Mouse (Mus musculus): ENCODE data around the gene Olfr1361. TPM values are rescaled to one million over a fixed set of nuclear protein-coding genes. Genes with fewer than 3 reads are reported as not detected.
A peak's percentile ranks its signal among the peaks of the same experiment; 100 is the strongest.

The Olfr1361 gene
- not detected in 2 replicates for polyA plus RNA-seq (2014; fragmentation: Nextera tagmentation; extraction: Ambion mirVana)

GRCm38 (mm10) chr13:21663286-21663685 lies at the start of gene Olfr1361:
TSS of gene Olfr1361 (minus strand) at chr13:21663386.
- Histone ChIP-seq H3K4me3 (ENCODE audit: low read length) (no peak within 1 kb of the TSS), H3K4me1 (ENCODE audit: control insufficient read depth, insufficient read depth, low read length) (no peaks in the 10 kb centered on the region), H3K36me3 (ENCODE audit: control insufficient read depth, insufficient read depth, low read length) (no peaks in the 10 kb centered on the region), H3K9ac (ENCODE audit: low read depth, low read length) (no peak within 1 kb of the TSS), H3K27ac (ENCODE audit: low read depth, low read length) (no peak within 1 kb of the TSS), H3K9me3 (ENCODE audit: control insufficient read depth, low read length) (no peaks in the 10 kb centered on the region), H3K27me3 (ENCODE audit: control insufficient read depth, insufficient read depth, low read length) (no peaks in the 10 kb centered on the region), H3K4me2 (replicated peaks; ENCODE audit: low read depth, low read length) (no peak within 1 kb of the TSS)
- no peak for ATAC-seq (ENCODE audit: low FRiP score, low TSS enrichment)
- 47% methylated on average over 2 of the region's 2 CpGs for WGBS

GRCm38 (mm10) chr13:21711698-21712097 lies 48.5 kb upstream of the Olfr1361 start:
- Histone ChIP-seq H3K27me3 (ENCODE audit: control insufficient read depth, insufficient read depth, low read length) (no peaks in the 10 kb centered on the region), H3K9me3 (ENCODE audit: control insufficient read depth, low read length) (no peaks in the 10 kb centered on the region), H3K4me3 (ENCODE audit: low read length) (peak overlapping the region; percentile 66; the same call in 1 of the 2 replicates), H3K9ac (ENCODE audit: low read depth, low read length) (peak overlapping the region; percentile 44; the same call in 1 of the 2 replicates), H3K4me1 (ENCODE audit: control insufficient read depth, insufficient read depth, low read length) (no peaks in the 10 kb centered on the region), H3K27ac (ENCODE audit: low read depth, low read length) (no peak overlapping the region), H3K36me3 (ENCODE audit: control insufficient read depth, insufficient read depth, low read length) (no peaks in the 10 kb centered on the region), H3K4me2 (replicated peaks; ENCODE audit: low read depth, low read length) (peak overlapping the region; percentile 53)
- 29% methylated on average over 4 of the region's 4 CpGs for WGBS
- no peak for ATAC-seq (ENCODE audit: low FRiP score, low TSS enrichment)

DNA sequence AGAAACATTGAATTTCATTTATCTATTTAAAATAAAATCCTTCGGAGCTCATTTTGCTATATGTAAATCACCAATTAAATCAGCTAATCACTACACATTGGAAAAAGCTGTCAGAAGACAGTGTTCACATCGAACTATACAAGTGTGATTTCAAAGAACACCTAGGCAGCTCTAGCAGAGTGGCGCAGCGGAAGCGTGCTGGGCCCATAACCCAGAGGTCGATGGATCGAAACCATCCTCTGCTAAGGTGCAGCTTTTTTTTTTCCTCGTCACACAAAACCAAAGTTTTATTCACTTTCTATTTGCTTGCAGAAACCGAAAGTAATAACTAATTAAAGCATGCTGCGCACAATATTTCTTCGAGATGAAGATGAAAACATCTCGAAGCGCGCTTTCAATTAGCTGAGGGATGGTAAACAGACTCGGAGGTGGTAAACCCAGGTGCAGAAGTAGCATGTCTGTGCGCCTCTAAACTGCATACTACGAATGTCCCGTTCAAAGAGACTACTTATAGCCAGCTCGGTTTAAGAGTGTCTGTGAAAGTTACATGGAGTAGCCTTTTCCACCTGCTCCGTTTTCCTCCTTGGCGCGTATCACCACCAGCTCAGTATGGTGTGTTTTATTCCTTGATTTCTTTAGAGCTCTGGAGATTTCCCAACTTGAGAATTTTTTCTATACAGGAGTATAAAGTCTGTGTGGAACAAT lies 47.8 kb upstream of the Olfr1361 start:
- peak overlapping the region; percentile 44; the same call in 1 of the 2 replicates for H3K9ac ChIP-seq (ENCODE audit: low read depth, low read length)
- peak; percentile 71 for ATAC-seq (ENCODE audit: low FRiP score, low TSS enrichment)
- H3K27me3 ChIP-seq (ENCODE audit: control insufficient read depth, insufficient read depth, low read length), result no peaks in the 10 kb centered on the region
- H3K36me3 ChIP-seq (ENCODE audit: control insufficient read depth, insufficient read depth, low read length), result no peaks in the 10 kb centered on the region
- H3K4me1 ChIP-seq (ENCODE audit: control insufficient read depth, insufficient read depth, low read length), result no peaks in the 10 kb centered on the region
- peak overlapping the region; percentile 53 for H3K4me2 ChIP-seq (replicated peaks; ENCODE audit: low read depth, low read length)
- H3K27ac ChIP-seq (ENCODE audit: low read depth, low read length), result no peak overlapping the region
- 2% methylated on average over 22 of the region's 22 CpGs for WGBS
- H3K4me3 ChIP-seq (ENCODE audit: low read length), result peak overlapping the region; percentile 66
- H3K9me3 ChIP-seq (ENCODE audit: control insufficient read depth, low read length), result no peaks in the 10 kb centered on the region

- H3K4me2 ChIP-seq (replicated peaks; ENCODE audit: low read depth, low read length), result peak overlapping the region; percentile 53
- under 1% methylated on average over 32 of the region's 32 CpGs for WGBS
- peak; percentile 83 for ATAC-seq (ENCODE audit: low FRiP score, low TSS enrichment)
- H3K27ac ChIP-seq (ENCODE audit: low read depth, low read length), result peak overlapping the region; percentile 21; the same call in 1 of the 2 replicates
- H3K4me1 ChIP-seq (ENCODE audit: control insufficient read depth, insufficient read depth, low read length), result no peaks in the 10 kb centered on the region
- H3K27me3 ChIP-seq (ENCODE audit: control insufficient read depth, insufficient read depth, low read length), result no peaks in the 10 kb centered on the region
- H3K9me3 ChIP-seq (ENCODE audit: control insufficient read depth, low read length), result no peaks in the 10 kb centered on the region
- H3K9ac ChIP-seq (ENCODE audit: low read depth, low read length), result peak overlapping the region; percentile 50; the same call in 1 of the 2 replicates
- no peaks in the 10 kb centered on the region for H3K36me3 ChIP-seq (ENCODE audit: control insufficient read depth, insufficient read depth, low read length)
- H3K4me3 ChIP-seq (ENCODE audit: low read length), result peak overlapping the region; percentile 66
Measured at GRCm38 (mm10) chr13:21710031-21710711, 47.0 kb upstream of the Olfr1361 start.

DNA sequence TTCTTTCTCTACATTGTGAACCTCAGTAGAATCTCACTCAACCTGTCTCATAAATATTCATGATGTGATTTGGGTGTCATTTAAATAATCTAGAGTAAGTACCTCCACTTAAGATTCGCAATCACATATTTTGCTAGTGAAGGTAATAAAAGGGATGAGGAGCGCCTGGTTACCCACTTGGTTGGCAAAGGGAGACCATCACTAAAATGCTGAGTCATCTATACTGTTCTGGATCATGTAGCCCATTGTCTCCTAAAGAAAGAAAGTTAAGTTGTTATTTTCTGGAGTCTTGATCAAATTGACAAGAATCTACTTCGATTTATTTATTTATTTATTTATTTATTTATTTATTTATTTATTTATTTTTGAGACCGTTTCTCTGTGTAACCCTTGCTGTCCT lies 43.5 kb upstream of the Olfr1361 start:
- Histone ChIP-seq H3K36me3 (ENCODE audit: control insufficient read depth, insufficient read depth, low read length) (no peaks in the 10 kb centered on the region), H3K27ac (ENCODE audit: low read depth, low read length) (no peak overlapping the region), H3K4me3 (ENCODE audit: low read length) (no peak overlapping the region), H3K9ac (ENCODE audit: low read depth, low read length) (no peak overlapping the region), H3K4me1 (ENCODE audit: control insufficient read depth, insufficient read depth, low read length) (no peaks in the 10 kb centered on the region), H3K4me2 (replicated peaks; ENCODE audit: low read depth, low read length) (no peak overlapping the region), H3K9me3 (ENCODE audit: control insufficient read depth, low read length) (no peaks in the 10 kb centered on the region), H3K27me3 (ENCODE audit: control insufficient read depth, insufficient read depth, low read length) (no peaks in the 10 kb centered on the region)
- no peak for ATAC-seq (ENCODE audit: low FRiP score, low TSS enrichment)
- 80% methylated on average over 4 of the region's 4 CpGs for WGBS

GRCm38 (mm10) chr13:21697811-21698210 lies 34.6 kb upstream of the Olfr1361 start, which contains the start of gene Olfr1359:
TSS of gene Olfr1359 (plus strand) at chr13:21698111.
- ATAC-seq (ENCODE audit: low FRiP score, low TSS enrichment), result no peak
- Histone ChIP-seq H3K9me3 (ENCODE audit: control insufficient read depth, low read length) (no peaks in the 10 kb centered on the region), H3K27ac (ENCODE audit: low read depth, low read length) (no peak within 1 kb of the TSS), H3K9ac (ENCODE audit: low read depth, low read length) (no peak within 1 kb of the TSS), H3K4me1 (ENCODE audit: control insufficient read depth, insufficient read depth, low read length) (no peaks in the 10 kb centered on the region), H3K27me3 (ENCODE audit: control insufficient read depth, insufficient read depth, low read length) (no peaks in the 10 kb centered on the region), H3K4me2 (replicated peaks; ENCODE audit: low read depth, low read length) (no peak within 1 kb of the TSS), H3K36me3 (ENCODE audit: control insufficient read depth, insufficient read depth, low read length) (no peaks in the 10 kb centered on the region), H3K4me3 (ENCODE audit: low read length) (no peak within 1 kb of the TSS)

DNA sequence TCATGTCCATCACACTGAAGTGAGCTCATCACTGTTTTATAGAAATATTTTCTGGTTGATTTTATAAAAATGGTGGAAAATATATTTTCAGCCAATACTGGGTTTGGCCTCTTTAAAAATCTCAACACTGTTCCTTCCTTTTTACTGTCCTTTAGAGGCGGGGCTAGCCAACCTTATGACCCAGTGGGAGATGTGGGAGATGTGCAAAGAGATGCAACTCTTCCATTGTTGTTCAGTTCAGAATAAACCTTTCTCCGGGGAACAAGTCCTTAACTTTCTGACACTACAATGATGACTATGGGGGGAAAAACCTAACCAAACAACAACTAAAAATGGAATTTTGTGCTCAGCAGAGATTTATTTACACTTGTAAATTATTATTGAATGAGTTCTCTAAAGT lies 14.1 kb upstream of the Olfr1361 start, which contains the start of gene Olfr1360:
Olfr1360 (minus strand) TSS at position 101 of the 400 bp plus-strand sequence.
- Histone ChIP-seq H3K4me2 (replicated peaks; ENCODE audit: low read depth, low read length) (no peak within 1 kb of the TSS), H3K4me1 (ENCODE audit: control insufficient read depth, insufficient read depth, low read length) (no peaks in the 10 kb centered on the region), H3K27ac (ENCODE audit: low read depth, low read length) (no peak within 1 kb of the TSS), H3K9ac (ENCODE audit: low read depth, low read length) (no peak within 1 kb of the TSS), H3K4me3 (ENCODE audit: low read length) (no peak within 1 kb of the TSS), H3K36me3 (ENCODE audit: control insufficient read depth, insufficient read depth, low read length) (no peaks in the 10 kb centered on the region), H3K9me3 (ENCODE audit: control insufficient read depth, low read length) (no peaks in the 10 kb centered on the region), H3K27me3 (ENCODE audit: control insufficient read depth, insufficient read depth, low read length) (no peaks in the 10 kb centered on the region)
- ATAC-seq (ENCODE audit: low FRiP score, low TSS enrichment), result no peak
- WGBS, result 79% methylated on average over 2 of the region's 2 CpGs

GRCm38 (mm10) chr13:21642418-21642817 lies 20.8 kb downstream of the Olfr1361 start, which contains the start of gene Olfr11:
TSS of gene Olfr11 (minus strand) at chr13:21642518.
- H3K4me2 ChIP-seq (replicated peaks; ENCODE audit: low read depth, low read length), result no peak within 1 kb of the TSS
- no peak within 1 kb of the TSS for H3K27ac ChIP-seq (ENCODE audit: low read depth, low read length)
- no peaks in the 10 kb centered on the region for H3K27me3 ChIP-seq (ENCODE audit: control insufficient read depth, insufficient read depth, low read length)
- H3K9ac ChIP-seq (ENCODE audit: low read depth, low read length), result no peak within 1 kb of the TSS
- H3K4me1 ChIP-seq (ENCODE audit: control insufficient read depth, insufficient read depth, low read length), result no peaks in the 10 kb centered on the region
- 89% methylated on average over 2 of the region's 2 CpGs for WGBS
- H3K36me3 ChIP-seq (ENCODE audit: control insufficient read depth, insufficient read depth, low read length), result no peaks in the 10 kb centered on the region
- H3K9me3 ChIP-seq (ENCODE audit: control insufficient read depth, low read length), result no peaks in the 10 kb centered on the region
- no peak for ATAC-seq (ENCODE audit: low FRiP score, low TSS enrichment)
- H3K4me3 ChIP-seq (ENCODE audit: low read length), result no peak within 1 kb of the TSS

DNA sequence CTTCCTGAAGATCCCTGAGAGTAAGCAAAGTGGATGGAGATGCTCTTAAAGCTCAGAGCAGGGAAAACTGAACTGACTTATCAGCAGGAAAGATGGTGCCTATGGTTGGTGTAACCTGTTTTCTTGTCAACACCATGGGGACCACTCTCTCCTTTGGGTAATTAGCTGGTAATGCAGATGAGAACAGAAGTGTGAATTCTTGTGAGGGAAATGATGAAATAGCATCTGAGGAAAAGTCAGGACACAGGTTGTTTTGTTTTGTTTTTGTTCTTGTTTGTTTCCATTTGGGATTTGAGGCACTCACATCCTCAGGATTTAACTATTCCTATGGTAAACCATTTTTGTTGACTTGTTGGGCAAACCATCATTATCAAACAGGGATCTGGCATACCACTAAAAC lies 49.3 kb downstream of the Olfr1361 start, which contains the start of gene Olfr1362:
Olfr1362 (minus strand) TSS at position 101 of the 400 bp plus-strand sequence.
- H3K4me2 ChIP-seq (replicated peaks; ENCODE audit: low read depth, low read length), result no peak within 1 kb of the TSS
- H3K27me3 ChIP-seq (ENCODE audit: control insufficient read depth, insufficient read depth, low read length), result no peaks in the 10 kb centered on the region
- ATAC-seq (ENCODE audit: low FRiP score, low TSS enrichment), result no peak
- no peak within 1 kb of the TSS for H3K9ac ChIP-seq (ENCODE audit: low read depth, low read length)
- no peak within 1 kb of the TSS for H3K27ac ChIP-seq (ENCODE audit: low read depth, low read length)
- H3K9me3 ChIP-seq (ENCODE audit: control insufficient read depth, low read length), result no peaks in the 10 kb centered on the region
- no peak within 1 kb of the TSS for H3K4me3 ChIP-seq (ENCODE audit: low read length)
- H3K4me1 ChIP-seq (ENCODE audit: control insufficient read depth, insufficient read depth, low read length), result no peaks in the 10 kb centered on the region
- H3K36me3 ChIP-seq (ENCODE audit: control insufficient read depth, insufficient read depth, low read length), result no peaks in the 10 kb centered on the region

All from kidney, embryonic 14.5 days (tissue).